Mouse (Mus musculus): ENCODE results near the gene Sec24a. TPM values are rescaled to one million over a fixed set of nuclear protein-coding genes. Genes with fewer than 3 reads are reported as not detected.

The Sec24a gene
- polyA plus RNA-seq, 1 experiment, result 6.9 TPM

GRCm38 (mm10) chr11:51650691-51651515, 112.5 kb downstream of the Sec24a start, which contains the start of the genes N4bp3 and D930048N14Rik:
Gene N4bp3 (minus strand): TSS chr11:51650842.
Gene D930048N14Rik (plus strand): TSS chr11:51650954.
- H3K27me3 ChIP-seq (ENCODE audit: control insufficient read depth, insufficient read depth, insufficient read length), result no peaks in the 10 kb centered on the region
- H3K36me3 ChIP-seq (ENCODE audit: control insufficient read depth, insufficient read depth), result no peaks in the 10 kb centered on the region
- TF ChIP-seq POLR2A (IDR thresholded peaks at IDR 0.05; ENCODE audit: insufficient read length, low read depth), result peak; percentile 60
- TF ChIP-seq REST (IDR thresholded peaks at IDR 0.05; ENCODE audit: insufficient read depth, insufficient read length), result no peak
- no peak for TF ChIP-seq MYOG (IDR thresholded peaks at IDR 0.05; ENCODE audit: control insufficient read depth in 1 of 3, insufficient read depth in 1 of 3, insufficient read length in 2 of 3, low read depth in 2 of 3)
- TF ChIP-seq E2F4 (IDR thresholded peaks at IDR 0.05; ENCODE audit: insufficient read depth), result no peak
- no peak for TF ChIP-seq TCF12 (IDR thresholded peaks at IDR 0.05; ENCODE audit: insufficient read depth, poor library complexity, severe bottlenecking)
- TF ChIP-seq MAX (IDR thresholded peaks at IDR 0.05; ENCODE audit: low read depth), result no peak
- no peak for TF ChIP-seq POLR2AphosphoS2 (IDR thresholded peaks at IDR 0.05; ENCODE audit: insufficient read length, low read depth)
- no peak for TF ChIP-seq MYOD1 (IDR thresholded peaks at IDR 0.05; ENCODE audit: control insufficient read depth in 1 of 3, insufficient read length in 2 of 3, low read depth in 2 of 3)
- TF ChIP-seq USF1 (IDR thresholded peaks at IDR 0.05; ENCODE audit: low read depth), result no peak
- H3ac ChIP-seq (ENCODE audit: control insufficient read depth, insufficient read length), result peak within 1 kb of the TSS; percentile 36
- peak within 1 kb of the TSS; percentile 90 for H3K4me2 ChIP-seq (ENCODE audit: low read depth)
- H3K79me2 ChIP-seq (ENCODE audit: control insufficient read depth, insufficient read depth), result no peaks in the 10 kb centered on the region
- peak within 1 kb of the TSS; percentile 54 for H3K4me3 ChIP-seq

- H3K4me2 ChIP-seq (ENCODE audit: low read depth), result peak overlapping the region; percentile 90
- H3K36me3 ChIP-seq (ENCODE audit: control insufficient read depth, insufficient read depth), result no peaks in the 10 kb centered on the region
- no peaks in the 10 kb centered on the region for H3K79me2 ChIP-seq (ENCODE audit: control insufficient read depth, insufficient read depth)
- H3ac ChIP-seq (ENCODE audit: control insufficient read depth, insufficient read length), result peak overlapping the region; percentile 36
- H3K4me3 ChIP-seq, result peak overlapping the region; percentile 54
- H3K27me3 ChIP-seq (ENCODE audit: control insufficient read depth, insufficient read depth, insufficient read length), result no peaks in the 10 kb centered on the region
- TF ChIP-seq TCF12 (IDR thresholded peaks at IDR 0.05; ENCODE audit: insufficient read depth, poor library complexity, severe bottlenecking) (no peak), MYOG (IDR thresholded peaks at IDR 0.05; ENCODE audit: control insufficient read depth in 1 of 3, insufficient read depth in 1 of 3, insufficient read length in 2 of 3, low read depth in 2 of 3) (no peak), E2F4 (IDR thresholded peaks at IDR 0.05; ENCODE audit: insufficient read depth) (no peak), MYOD1 (IDR thresholded peaks at IDR 0.05; ENCODE audit: control insufficient read depth in 1 of 3, insufficient read length in 2 of 3, low read depth in 2 of 3) (no peak), SRF (IDR thresholded peaks at IDR 0.05; ENCODE audit: control insufficient read depth, insufficient read length, low read depth) (no peak), MAX (IDR thresholded peaks at IDR 0.05; ENCODE audit: low read depth) (no peak), REST (IDR thresholded peaks at IDR 0.05; ENCODE audit: insufficient read depth, insufficient read length) (no peak), USF1 (IDR thresholded peaks at IDR 0.05; ENCODE audit: low read depth) (no peak), TCF3 (IDR thresholded peaks at IDR 0.05; ENCODE audit: insufficient read length, low read depth) (no peak), CEBPB (IDR thresholded peaks at IDR 0.05; ENCODE audit: insufficient read depth, poor library complexity, severe bottlenecking) (no peak), POLR2A (IDR thresholded peaks at IDR 0.05; ENCODE audit: insufficient read length, low read depth) (no peak), POLR2AphosphoS2 (IDR thresholded peaks at IDR 0.05; ENCODE audit: insufficient read length, low read depth) (no peak)
These were observed 113.2 kb downstream of the Sec24a start for GRCm38 (mm10) chr11:51650261-51650660.

- Histone ChIP-seq H3K4me3 (peak overlapping the region; percentile 54), H3K4me2 (ENCODE audit: low read depth) (peak overlapping the region; percentile 90), H3K27me3 (ENCODE audit: control insufficient read depth, insufficient read depth, insufficient read length) (no peaks in the 10 kb centered on the region), H3K36me3 (ENCODE audit: control insufficient read depth, insufficient read depth) (no peaks in the 10 kb centered on the region), H3ac (ENCODE audit: control insufficient read depth, insufficient read length) (peak overlapping the region; percentile 36), H3K79me2 (ENCODE audit: control insufficient read depth, insufficient read depth) (no peaks in the 10 kb centered on the region)
- TF ChIP-seq CEBPB (IDR thresholded peaks at IDR 0.05; ENCODE audit: insufficient read depth, poor library complexity, severe bottlenecking), result no peak
- TF ChIP-seq MYOG (IDR thresholded peaks at IDR 0.05; ENCODE audit: control insufficient read depth in 1 of 3, insufficient read depth in 1 of 3, insufficient read length in 2 of 3, low read depth in 2 of 3), result no peak
- no peak for TF ChIP-seq USF1 (IDR thresholded peaks at IDR 0.05; ENCODE audit: low read depth)
- TF ChIP-seq TCF3 (IDR thresholded peaks at IDR 0.05; ENCODE audit: insufficient read length, low read depth), result no peak
- no peak for TF ChIP-seq REST (IDR thresholded peaks at IDR 0.05; ENCODE audit: insufficient read depth, insufficient read length)
- no peak for TF ChIP-seq MAX (IDR thresholded peaks at IDR 0.05; ENCODE audit: low read depth)
- no peak for TF ChIP-seq SRF (IDR thresholded peaks at IDR 0.05; ENCODE audit: control insufficient read depth, insufficient read length, low read depth)
- TF ChIP-seq MYOD1 (IDR thresholded peaks at IDR 0.05; ENCODE audit: control insufficient read depth in 1 of 3, insufficient read length in 2 of 3, low read depth in 2 of 3), result no peak
- no peak for TF ChIP-seq POLR2A (IDR thresholded peaks at IDR 0.05; ENCODE audit: insufficient read length, low read depth)
- TF ChIP-seq TCF12 (IDR thresholded peaks at IDR 0.05; ENCODE audit: insufficient read depth, poor library complexity, severe bottlenecking), result no peak
- TF ChIP-seq POLR2AphosphoS2 (IDR thresholded peaks at IDR 0.05; ENCODE audit: insufficient read length, low read depth), result no peak
- no peak for TF ChIP-seq E2F4 (IDR thresholded peaks at IDR 0.05; ENCODE audit: insufficient read depth)
These were observed 113.6 kb downstream of the Sec24a start for GRCm38 (mm10) chr11:51649889-51650199.

- no peak overlapping the region for H3ac ChIP-seq (ENCODE audit: control insufficient read depth, insufficient read length)
- H3K36me3 ChIP-seq (ENCODE audit: control insufficient read depth, insufficient read depth), result no peaks in the 10 kb centered on the region
- peak overlapping the region; percentile 54 for H3K4me3 ChIP-seq
- no peaks in the 10 kb centered on the region for H3K27me3 ChIP-seq (ENCODE audit: control insufficient read depth, insufficient read depth, insufficient read length)
- H3K79me2 ChIP-seq (ENCODE audit: control insufficient read depth, insufficient read depth), result no peaks in the 10 kb centered on the region
- TF ChIP-seq SRF (IDR thresholded peaks at IDR 0.05; ENCODE audit: control insufficient read depth, insufficient read length, low read depth), result peak; percentile 69
- TF ChIP-seq TCF3 (IDR thresholded peaks at IDR 0.05; ENCODE audit: insufficient read length, low read depth), result peak; percentile 70
- no peak for TF ChIP-seq E2F4 (IDR thresholded peaks at IDR 0.05; ENCODE audit: insufficient read depth)
- peak; percentile 32 to 96 (median 63) for TF ChIP-seq MYOG (IDR thresholded peaks at IDR 0.05; ENCODE audit: control insufficient read depth in 1 of 3, insufficient read depth in 1 of 3, insufficient read length in 2 of 3, low read depth in 2 of 3)
- TF ChIP-seq MYOD1 (IDR thresholded peaks at IDR 0.05; ENCODE audit: control insufficient read depth in 1 of 3, insufficient read length in 2 of 3, low read depth in 2 of 3), result peak in 2 of 3 experiments; percentile 78 to 92
- peak; percentile 66 for TF ChIP-seq TCF12 (IDR thresholded peaks at IDR 0.05; ENCODE audit: insufficient read depth, poor library complexity, severe bottlenecking)
- H3K4me2 ChIP-seq (ENCODE audit: low read depth), result peak overlapping the region; percentile 90
These were observed 114.1 kb downstream of the Sec24a start for GRCm38 (mm10) chr11:51649111-51649888.
